Mouse (Mus musculus): ENCODE measurements around the gene Ap1m2.
A peak's percentile ranks its signal among the peaks of the same experiment; 100 is the strongest.
"Not testable (repeated sequence)": the region's sequence is repeated elsewhere in the genome, so short reads cannot be mapped to it uniquely, and the experiment has no call there.

Gene Ap1m2

GRCm38 (mm10) chr9:21328041-21328440 is 15.9 kb upstream of the Ap1m2 start:
- DNase-seq (ENCODE audit: inconsistent age in 2 of 2, low spot score in 1 of 2): no peak

- no peak for DNase-seq (ENCODE audit: inconsistent age in 2 of 2, low spot score in 1 of 2)
Observed at GRCm38 (mm10) chr9:21327569-21327968, 15.4 kb upstream of the Ap1m2 start.

GRCm38 (mm10) chr9:21324269-21324668 is 12.1 kb upstream of the Ap1m2 start:
- DNase-seq (ENCODE audit: inconsistent age in 2 of 2, low spot score in 1 of 2): peak; percentile 36 to 46

- not testable (repeated sequence) for DNase-seq (ENCODE audit: inconsistent age in 2 of 2, low spot score in 1 of 2)
Observed at GRCm38 (mm10) chr9:21322917-21323297, 10.8 kb upstream of the Ap1m2 start.

GRCm38 (mm10) chr9:21322211-21322916 is 10.2 kb upstream of the Ap1m2 start:
- no peak for DNase-seq (ENCODE audit: inconsistent age in 2 of 2, low spot score in 1 of 2)

- DNase-seq (ENCODE audit: inconsistent age in 2 of 2, low spot score in 1 of 2): peak; percentile 52 to 65
Observed at GRCm38 (mm10) chr9:21321513-21321835, 9.3 kb upstream of the Ap1m2 start.

- peak; percentile 92 to 96 for DNase-seq (ENCODE audit: inconsistent age in 2 of 2, low spot score in 1 of 2)
Observed at GRCm38 (mm10) chr9:21320619-21321512, 8.7 kb upstream of the Ap1m2 start, which contains the start of gene Slc44a2. Gene Slc44a2, plus strand, starts transcription at chr9:21320698.

GRCm38 (mm10) chr9:21320280-21320618 is 8.1 kb upstream of the Ap1m2 start:
- no peak for DNase-seq (ENCODE audit: inconsistent age in 2 of 2, low spot score in 1 of 2)

GRCm38 (mm10) chr9:21319503-21319902 is 7.4 kb upstream of the Ap1m2 start:
- DNase-seq (ENCODE audit: inconsistent age in 2 of 2, low spot score in 1 of 2): no peak

- no peak for DNase-seq (ENCODE audit: inconsistent age in 2 of 2, low spot score in 1 of 2)
Observed at GRCm38 (mm10) chr9:21318792-21319191, 6.7 kb upstream of the Ap1m2 start.

- no peak for DNase-seq (ENCODE audit: inconsistent age in 2 of 2, low spot score in 1 of 2)
Observed at GRCm38 (mm10) chr9:21316696-21317095, 4.6 kb upstream of the Ap1m2 start.

GRCm38 (mm10) chr9:21315421-21315820 is 3.3 kb upstream of the Ap1m2 start:
- DNase-seq (ENCODE audit: inconsistent age in 2 of 2, low spot score in 1 of 2): no peak

- DNase-seq (ENCODE audit: inconsistent age in 2 of 2, low spot score in 1 of 2): no peak
Observed at GRCm38 (mm10) chr9:21314367-21315140, 2.4 kb upstream of the Ap1m2 start.

GRCm38 (mm10) chr9:21313394-21313793 is 1.3 kb upstream of the Ap1m2 start:
- peak; percentile 89 to 96 for DNase-seq (ENCODE audit: inconsistent age in 2 of 2, low spot score in 1 of 2)

GRCm38 (mm10) chr9:21311695-21312094 is 442 bp downstream of the Ap1m2 start:
- DNase-seq (ENCODE audit: inconsistent age in 2 of 2, low spot score in 1 of 2): no peak

- DNase-seq (ENCODE audit: inconsistent age in 2 of 2, low spot score in 1 of 2): no peak
Observed at GRCm38 (mm10) chr9:21309150-21309741, 2.9 kb downstream of the Ap1m2 start.

GRCm38 (mm10) chr9:21305065-21305464 is 7.1 kb downstream of the Ap1m2 start:
- DNase-seq (ENCODE audit: inconsistent age in 2 of 2, low spot score in 1 of 2): no peak

- no peak for DNase-seq (ENCODE audit: inconsistent age in 2 of 2, low spot score in 1 of 2)
Observed at GRCm38 (mm10) chr9:21299014-21299413, 13.1 kb downstream of the Ap1m2 start.

- DNase-seq (ENCODE audit: inconsistent age in 2 of 2, low spot score in 1 of 2): no peak
Observed at GRCm38 (mm10) chr9:21292271-21292670, 19.9 kb downstream of the Ap1m2 start.

- not testable (repeated sequence) for DNase-seq (ENCODE audit: inconsistent age in 2 of 2, low spot score in 1 of 2)
Observed at GRCm38 (mm10) chr9:21291868-21292267, 20.3 kb downstream of the Ap1m2 start.
